In the genomic region with DNA sequence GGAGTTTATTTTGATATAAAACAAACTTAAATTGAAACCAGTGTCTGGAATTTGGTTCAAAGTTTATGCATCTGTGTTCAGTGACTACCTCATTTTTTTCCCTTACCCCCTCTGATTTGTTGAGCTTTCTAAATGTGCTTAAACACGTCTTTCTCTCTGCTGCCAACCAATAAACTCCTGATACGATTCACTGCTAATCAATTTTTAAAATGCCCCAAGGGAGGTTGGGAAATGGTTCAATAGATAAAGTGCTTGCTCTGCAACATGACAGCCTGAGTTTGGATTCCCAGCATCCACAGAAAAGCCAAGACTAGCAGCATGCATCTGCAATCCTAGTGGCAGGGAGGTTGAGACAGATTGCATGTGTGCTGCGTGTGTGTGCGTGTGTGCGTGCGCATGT, we compare ENCODE assay signal across 20 mouse cellular contexts. TPM values are rescaled to one million over a fixed set of nuclear protein-coding genes. Genes with fewer than 3 reads are reported as not detected.
A peak's percentile ranks its signal among the peaks of the same experiment; 100 is the strongest.
DNase-seq lines count a peak whose midpoint lies in the region; ATAC-seq and TF ChIP-seq lines count a peak whose summit lies in the region.
"Had no signal": no experiment of that assay in that cellular context is flagged by ENCODE, and none has a peak within 500 bp of the region (broad histone marks: within the 10 kb centered on the region; RNA-seq: fewer than 3 reads in every experiment).

No protein-coding gene starts in this region.

- TF ChIP-seq POLR2A in limb, embryonic 14.5 days (IDR thresholded peaks at IDR 0.05; ENCODE audit: borderline replicate concordance, extremely low read depth, insufficient read depth, insufficient read length), result no peak

- H3K4me1 ChIP-seq in limb, embryonic 14.5 days (ENCODE audit: control insufficient read depth, insufficient read depth, low read length), result peaks cover 16% of the 10 kb centered on the region
- no peaks in the 10 kb centered on the region for H3K4me1 ChIP-seq in limb, embryonic 10.5 days
- no peaks in the 10 kb centered on the region for H3K4me1 ChIP-seq in midbrain, postnatal 0 days (ENCODE audit: insufficient read depth, low read length)
- H3K4me1 ChIP-seq in midbrain, embryonic 15.5 days, result no peaks in the 10 kb centered on the region
- H3K4me1 ChIP-seq in limb, embryonic 15.5 days, result peaks cover 12% of the 10 kb centered on the region; the same call in 1 of the 2 replicates
- H3K4me1 ChIP-seq: forebrain, embryonic 13.5 days; forebrain, embryonic 15.5 days had no signal

- 81% methylated on average over 6 of the region's 6 CpGs for WGBS in limb, embryonic 14.5 days
- 92% methylated on average over 6 of the region's 6 CpGs for WGBS in limb, embryonic 10.5 days
- 89% methylated on average over 6 of the region's 6 CpGs for WGBS in midbrain, postnatal 0 days
- WGBS in midbrain, embryonic 15.5 days, result 91% methylated on average over 6 of the region's 6 CpGs
- 74% methylated on average over 6 of the region's 6 CpGs for WGBS in limb, embryonic 15.5 days

- no peak for ATAC-seq in limb, embryonic 14.5 days (ENCODE audit: low FRiP score, low read depth)
- no peak for ATAC-seq in midbrain, postnatal 0 days (ENCODE audit: low FRiP score)
- ATAC-seq in midbrain, embryonic 15.5 days (replicated peaks), result no peak
- no peak for ATAC-seq in limb, embryonic 15.5 days (ENCODE audit: insufficient number of reproducible peaks, low FRiP score, low TSS enrichment, low read depth)
- ATAC-seq: forebrain, embryonic 13.5 days; forebrain, embryonic 15.5 days; forebrain, postnatal 0 days had no signal

- no peak overlapping the region for H3K4me2 ChIP-seq in limb, embryonic 14.5 days (replicated peaks; ENCODE audit: low read depth, low read length, severe bottlenecking)
- H3K4me2 ChIP-seq in midbrain, postnatal 0 days (ENCODE audit: low read depth, low read length, poor library complexity, severe bottlenecking), result no peak overlapping the region
- no peak overlapping the region for H3K4me2 ChIP-seq in midbrain, embryonic 15.5 days
- no peak overlapping the region for H3K4me2 ChIP-seq in limb, embryonic 15.5 days
- H3K4me2 ChIP-seq: embryonic facial prominence, embryonic 12.5 days; forebrain, embryonic 13.5 days; forebrain, embryonic 15.5 days had no signal

- no peaks in the 10 kb centered on the region for H3K27me3 ChIP-seq in limb, embryonic 14.5 days (ENCODE audit: control insufficient read depth, insufficient read depth, low read length)
- no peaks in the 10 kb centered on the region for H3K27me3 ChIP-seq in limb, embryonic 10.5 days (ENCODE audit: low read depth, poor library complexity, severe bottlenecking)
- no peaks in the 10 kb centered on the region for H3K27me3 ChIP-seq in midbrain, postnatal 0 days (ENCODE audit: insufficient read depth, low read length)
- no peaks in the 10 kb centered on the region for H3K27me3 ChIP-seq in midbrain, embryonic 15.5 days (replicated peaks)
- no peaks in the 10 kb centered on the region for H3K27me3 ChIP-seq in limb, embryonic 15.5 days
- H3K27me3 ChIP-seq: embryonic facial prominence, embryonic 12.5 days; forebrain, embryonic 13.5 days; forebrain, embryonic 15.5 days had no signal

- H3K9ac ChIP-seq in limb, embryonic 14.5 days (ENCODE audit: low read depth, low read length, severe bottlenecking), result no peak overlapping the region
- H3K9ac ChIP-seq in midbrain, postnatal 0 days (replicated peaks; ENCODE audit: low read length, poor library complexity, severe bottlenecking), result no peak overlapping the region
- H3K9ac ChIP-seq in midbrain, embryonic 15.5 days, result no peak overlapping the region
- H3K9ac ChIP-seq in limb, embryonic 15.5 days, result no peak overlapping the region
- H3K9ac ChIP-seq: embryonic facial prominence, embryonic 12.5 days; forebrain, embryonic 13.5 days; forebrain, embryonic 15.5 days; forebrain, postnatal 0 days had no signal

- DNase-seq in limb, embryonic 14.5 days (ENCODE audit: low spot score), result peak; percentile 31
- no peak for DNase-seq in limb, embryonic 10.5 days (ENCODE audit: low spot score)
- peak; percentile 33 for DNase-seq in midbrain, postnatal 0 days (ENCODE audit: low spot score)
- DNase-seq in retina, postnatal 1 day, result peak; percentile 44
- DNase-seq in cerebellum, postnatal 10 days, result no peak
- no peak for DNase-seq in thymus, postnatal 10 days (ENCODE audit: low spot score in 2 of 2)
- DNase-seq: adrenal gland, adult 2 months; adrenal gland, postnatal 10 days; adrenal gland, postnatal 25 days; cerebellum, adult 11-12 months; cerebellum, adult 2 months; cerebellum, adult 9-10 months; cerebellum, postnatal 25 days; forebrain, postnatal 0 days had no signal

- no peak for TF ChIP-seq CTCF in midbrain, postnatal 0 days (IDR thresholded peaks at IDR 0.05)

- no peak overlapping the region for H3K4me3 ChIP-seq in limb, embryonic 14.5 days (replicated peaks; ENCODE audit: low read length)
- no peak overlapping the region for H3K4me3 ChIP-seq in limb, embryonic 10.5 days
- H3K4me3 ChIP-seq in midbrain, postnatal 0 days (ENCODE audit: low read depth, low read length), result no peak overlapping the region
- H3K4me3 ChIP-seq in midbrain, embryonic 15.5 days, result no peak overlapping the region
- H3K4me3 ChIP-seq in limb, embryonic 15.5 days, result no peak overlapping the region
- H3K4me3 ChIP-seq: embryonic facial prominence, embryonic 10.5 days; embryonic facial prominence, embryonic 12.5 days; forebrain, embryonic 13.5 days; forebrain, embryonic 15.5 days had no signal

- H3K9me3 ChIP-seq in limb, embryonic 14.5 days (ENCODE audit: control insufficient read depth, low read length), result 0 out of 2 replicates have a peak, but pooled peaks cover 5% of the 10 kb centered on the region
- 0 out of 2 replicates have a peak, but pooled peaks cover 2% of the 10 kb centered on the region for H3K9me3 ChIP-seq in limb, embryonic 10.5 days (replicated peaks)
- no peaks in the 10 kb centered on the region for H3K9me3 ChIP-seq in midbrain, postnatal 0 days (ENCODE audit: low read length)
- H3K9me3 ChIP-seq in midbrain, embryonic 15.5 days, result no peaks in the 10 kb centered on the region
- H3K9me3 ChIP-seq in limb, embryonic 15.5 days, result no peaks in the 10 kb centered on the region
- H3K9me3 ChIP-seq: forebrain, embryonic 15.5 days had no signal

- no peak overlapping the region for H3K27ac ChIP-seq in limb, embryonic 14.5 days (replicated peaks; ENCODE audit: low read depth, low read length)
- no peak overlapping the region for H3K27ac ChIP-seq in limb, embryonic 10.5 days
- no peak overlapping the region for H3K27ac ChIP-seq in midbrain, postnatal 0 days (ENCODE audit: low read depth, low read length)
- H3K27ac ChIP-seq in midbrain, embryonic 15.5 days, result no peak overlapping the region
- peak overlapping the region; percentile 18; the same call in 1 of the 2 replicates for H3K27ac ChIP-seq in limb, embryonic 15.5 days
- H3K27ac ChIP-seq: embryonic facial prominence, embryonic 10.5 days; embryonic facial prominence, embryonic 12.5 days; forebrain, embryonic 13.5 days; forebrain, embryonic 15.5 days had no signal

- H3K36me3 ChIP-seq in limb, embryonic 14.5 days (ENCODE audit: control insufficient read depth, insufficient read depth, low read length), result peaks cover 31% of the 10 kb centered on the region
- H3K36me3 ChIP-seq in limb, embryonic 10.5 days, result peaks cover 39% of the 10 kb centered on the region
- H3K36me3 ChIP-seq in midbrain, postnatal 0 days (ENCODE audit: insufficient read depth, low read length), result no peaks in the 10 kb centered on the region
- no peaks in the 10 kb centered on the region for H3K36me3 ChIP-seq in midbrain, embryonic 15.5 days (replicated peaks)
- H3K36me3 ChIP-seq in limb, embryonic 15.5 days, result peaks cover 50% of the 10 kb centered on the region
- H3K36me3 ChIP-seq: forebrain, embryonic 15.5 days had no signal

RNA-seq across cellular contexts. Expression of gene Tmem39a, which starts 55.1 kb away (rescaled TPM):
- polyA plus RNA-seq in limb, embryonic 14.5 days (2012; rRNA removed), result 309 and 389 TPM in 2 replicates
- polyA plus RNA-seq in limb, embryonic 14.5 days (2014; fragmentation: Nextera tagmentation; extraction: Ambion mirVana), result 146 and 160 TPM in 2 replicates
- 93.7 and 122 TPM in 2 replicates for polyA plus RNA-seq in limb, embryonic 10.5 days (2016; fragmentation: Nextera tagmentation; extraction: Ambion mirVana)
- 15.1 and 25.5 TPM in 2 replicates for total RNA-seq in midbrain, postnatal 0 days (2014; rRNA removed)
- 13.2 and 15.1 TPM in 2 replicates for polyA plus RNA-seq in midbrain, postnatal 0 days (2015; fragmentation: Nextera tagmentation; extraction: Ambion mirVana)
- 35.4 and 40.8 TPM in 2 replicates for polyA plus RNA-seq in midbrain, embryonic 15.5 days (2015; fragmentation: Nextera tagmentation; extraction: Ambion mirVana)
- 154 and 161 TPM in 2 replicates for polyA plus RNA-seq in limb, embryonic 15.5 days (2015; fragmentation: Nextera tagmentation; extraction: Ambion mirVana)

Comparison
In these comparisons a context has a peak if more than half of its experiments do, and no peak if none do; other contexts are left out.
1. DNase-seq: peak in limb, embryonic 14.5 days (single experiment), midbrain, postnatal 0 days (single experiment) and retina, postnatal 1 day (single experiment); none in limb, embryonic 10.5 days (single experiment), cerebellum, postnatal 10 days (0 of 2) and thymus, postnatal 10 days (0 of 2).